Mouse (Mus musculus) right cerebral cortex, postnatal 10 days (tissue): ENCODE results near the gene Pfn3.
A peak's percentile ranks its signal among the peaks of the same experiment; 100 is the strongest.
"Not testable (repeated sequence)": the region's sequence is repeated elsewhere in the genome, so short reads cannot be mapped to it uniquely, and the experiment has no call there.

Experiments used
- DNase-seq, 2 experiments: peaks; one replicate each; pipeline ENCODE4 v3.0.0; 2021; ENCODE audit warnings: low spot score in 2 of 2

Gene Pfn3

DNA sequence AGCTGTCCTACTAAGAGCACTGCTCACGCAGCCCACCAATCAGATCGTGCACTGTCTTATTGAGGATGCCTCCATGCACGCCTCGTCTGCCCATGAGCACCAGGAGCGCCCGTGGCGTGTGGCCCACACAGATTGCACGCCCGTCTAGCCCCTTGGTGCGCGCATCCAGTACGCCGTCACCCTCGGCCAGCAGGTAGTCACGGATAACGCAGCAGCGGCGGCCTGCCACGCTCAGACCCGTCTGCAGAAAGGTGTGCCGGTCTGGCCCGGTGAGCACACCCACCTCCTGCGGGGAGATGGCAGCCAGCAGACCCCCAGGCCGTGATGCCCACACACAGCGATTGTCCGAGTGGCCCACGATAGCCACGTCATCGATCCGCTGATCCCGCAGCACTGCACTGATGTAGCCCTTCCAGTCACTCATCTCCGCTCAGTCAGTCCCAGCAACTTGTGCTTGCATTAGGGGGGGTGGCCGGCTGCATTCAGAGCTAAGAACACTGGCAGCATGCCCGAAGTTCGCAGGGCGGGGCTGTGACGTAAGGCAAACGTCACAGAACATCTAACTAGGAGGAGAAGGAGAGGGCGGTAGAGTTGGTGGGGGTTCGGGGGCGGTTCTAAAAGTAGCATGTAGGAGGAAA, at the start of gene Pfn3:
Pfn3 (minus strand) TSS at position 490 of the 638 bp plus-strand sequence.
- peak; percentile 91 to 93 for DNase-seq

DNA sequence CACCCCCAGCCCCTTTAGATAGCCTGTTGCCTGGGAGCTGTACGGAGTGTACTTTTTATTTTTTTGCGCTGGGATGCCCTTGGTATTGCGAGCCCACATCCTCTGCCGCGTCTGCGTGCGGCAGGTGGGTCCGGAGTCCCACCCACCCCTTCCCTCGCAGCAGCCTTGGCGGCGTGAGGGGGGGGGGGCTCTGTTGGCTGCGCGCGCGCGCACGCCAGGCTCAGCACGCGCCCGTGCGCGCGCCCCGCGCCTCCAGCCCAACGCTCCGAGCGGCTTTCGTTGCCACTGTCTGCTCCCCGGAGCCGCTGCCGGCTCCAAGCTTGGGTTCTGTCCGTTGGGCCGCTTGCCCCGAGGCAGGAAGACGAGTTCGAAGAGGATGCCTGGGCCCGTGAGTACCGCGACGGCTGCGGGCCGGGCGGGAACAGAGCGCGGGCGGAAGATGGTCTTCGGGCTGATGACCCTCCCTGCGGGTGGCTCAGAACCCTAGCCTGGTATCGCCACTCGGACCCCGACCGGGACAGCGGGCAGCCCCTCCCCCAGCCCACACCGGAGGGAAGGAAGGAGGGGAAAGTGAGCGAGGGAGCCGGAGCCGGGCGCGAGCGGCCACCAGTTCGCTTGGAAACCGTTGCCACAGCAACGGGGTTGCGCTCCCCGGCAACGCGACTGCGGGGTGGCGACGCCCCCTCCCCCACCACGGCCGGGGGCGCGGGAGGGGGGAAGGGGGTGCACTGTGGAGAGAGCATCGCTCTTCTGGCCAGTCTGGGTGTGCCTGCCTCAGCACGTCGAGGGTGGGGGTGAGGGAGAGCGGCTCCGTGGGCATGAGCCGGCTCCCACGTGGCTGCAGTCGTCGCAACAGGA, 49.2 kb upstream of the Pfn3 start, which contains the start of gene Prr7:
Prr7 (plus strand) TSS at position 241 of the 858 bp plus-strand sequence.
- DNase-seq = peak; percentile 88 to 91

- peak in 1 of 2 experiments; percentile 68 for DNase-seq
Observed at GRCm38 (mm10) chr13:55463399-55464026, 48.5 kb upstream of the Pfn3 start.

- DNase-seq = no peak
Observed at GRCm38 (mm10) chr13:55462965-55463364, 47.9 kb upstream of the Pfn3 start.

DNA sequence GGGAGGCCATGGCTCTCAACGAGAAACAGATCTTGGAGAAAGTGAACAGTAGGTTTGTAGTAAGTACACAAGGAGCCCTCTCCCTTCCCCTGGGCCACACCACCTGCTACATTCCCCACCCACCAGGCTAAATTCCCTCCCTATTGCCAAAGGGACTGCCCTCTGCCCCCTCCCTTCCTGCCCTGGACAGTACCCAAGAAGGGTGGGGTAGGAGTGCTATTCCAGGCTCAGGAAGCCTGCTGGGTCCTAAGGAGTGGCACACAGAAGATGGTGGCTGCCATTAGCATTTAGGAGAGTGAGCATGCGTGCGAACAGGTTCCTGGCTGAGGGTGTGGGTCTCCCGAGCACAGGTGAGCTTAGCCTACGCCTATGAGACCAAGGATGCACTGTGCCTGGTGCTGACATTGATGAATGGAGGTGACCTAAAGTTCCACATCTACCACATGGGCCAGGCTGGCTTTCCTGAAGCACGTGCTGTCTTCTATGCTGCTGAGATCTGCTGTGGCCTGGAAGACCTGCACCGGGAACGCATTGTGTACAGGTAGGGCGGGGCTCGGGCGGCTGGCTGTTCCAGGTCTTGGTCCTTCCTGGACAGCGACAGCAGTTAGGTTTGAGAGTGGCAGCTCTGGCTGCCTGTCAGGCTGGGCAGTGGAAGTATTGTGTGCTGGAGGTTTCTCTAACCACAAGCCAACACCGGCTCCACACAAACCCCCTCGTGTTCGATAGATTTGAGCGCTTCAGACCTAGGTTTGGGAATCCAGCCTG, 36.9 kb upstream of the Pfn3 start:
- peak in 1 of 2 experiments; percentile 21 for DNase-seq

GRCm38 (mm10) chr13:55451296-55451695, 36.3 kb upstream of the Pfn3 start:
- DNase-seq = peak in 1 of 2 experiments; percentile 27

- DNase-seq = peak; percentile 75 to 78
Observed at GRCm38 (mm10) chr13:55450511-55450980, 35.5 kb upstream of the Pfn3 start.

- DNase-seq = no peak
Observed at GRCm38 (mm10) chr13:55449679-55450441, 34.8 kb upstream of the Pfn3 start.

DNA sequence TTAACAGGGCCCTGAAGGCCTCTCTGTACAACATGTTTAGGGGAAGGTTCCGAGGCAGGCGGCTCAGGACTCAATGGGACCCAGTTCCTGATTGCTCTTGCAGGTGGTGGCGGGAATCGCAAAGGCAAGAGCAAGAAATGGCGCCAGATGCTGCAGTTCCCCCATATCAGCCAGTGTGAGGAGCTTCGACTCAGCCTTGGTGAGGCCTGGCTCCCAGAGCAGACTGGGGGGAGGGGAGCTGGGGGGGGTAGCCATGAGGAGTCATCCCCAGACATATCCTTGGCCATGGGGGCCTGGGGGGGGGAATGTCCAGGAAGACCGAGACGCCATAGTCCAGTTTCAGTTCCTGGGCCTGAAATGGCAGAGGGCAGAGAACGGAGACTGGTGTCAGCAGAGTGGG, 34.2 kb upstream of the Pfn3 start:
- no peak for DNase-seq

DNA sequence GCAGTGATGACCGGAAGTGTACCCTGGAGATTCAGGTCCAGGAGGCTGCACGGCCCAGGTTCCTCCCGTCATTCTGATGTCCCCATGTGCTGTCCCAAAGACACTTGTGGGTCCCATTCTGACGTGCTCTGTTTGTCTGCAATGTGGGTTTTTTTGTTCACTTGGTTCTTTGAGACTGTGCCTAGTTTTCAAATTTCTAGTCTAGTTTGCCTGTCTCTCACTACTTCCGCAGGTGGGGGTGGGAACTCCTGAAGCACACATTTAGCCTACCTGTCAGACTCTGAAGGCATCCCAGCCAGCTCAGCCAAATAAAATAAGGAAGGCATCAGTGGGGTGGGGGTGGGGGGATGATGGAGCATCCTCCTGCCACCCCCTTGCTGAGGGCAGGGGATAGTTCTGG, 33.1 kb upstream of the Pfn3 start:
- no peak for DNase-seq

DNA sequence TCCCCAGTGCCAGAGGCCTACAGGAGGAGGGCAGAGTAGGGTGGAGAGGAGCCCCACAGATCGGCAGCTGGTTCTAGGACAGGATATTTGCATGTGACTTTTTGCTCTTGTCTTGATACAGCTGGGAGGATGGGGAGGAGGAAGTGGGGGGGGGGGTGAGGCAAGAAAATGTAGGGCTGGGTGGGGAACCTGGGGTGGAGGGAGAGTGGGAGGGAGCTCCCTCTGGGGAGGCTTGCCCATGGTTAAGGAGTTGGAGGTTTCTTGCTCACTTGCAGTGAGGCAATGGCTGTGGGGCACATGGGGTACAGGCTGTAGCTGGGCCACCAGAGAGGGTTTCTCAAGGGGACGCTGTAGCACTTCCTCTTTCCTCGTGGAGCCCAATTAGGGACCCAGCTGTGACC, 32.5 kb upstream of the Pfn3 start:
- no peak for DNase-seq

DNA sequence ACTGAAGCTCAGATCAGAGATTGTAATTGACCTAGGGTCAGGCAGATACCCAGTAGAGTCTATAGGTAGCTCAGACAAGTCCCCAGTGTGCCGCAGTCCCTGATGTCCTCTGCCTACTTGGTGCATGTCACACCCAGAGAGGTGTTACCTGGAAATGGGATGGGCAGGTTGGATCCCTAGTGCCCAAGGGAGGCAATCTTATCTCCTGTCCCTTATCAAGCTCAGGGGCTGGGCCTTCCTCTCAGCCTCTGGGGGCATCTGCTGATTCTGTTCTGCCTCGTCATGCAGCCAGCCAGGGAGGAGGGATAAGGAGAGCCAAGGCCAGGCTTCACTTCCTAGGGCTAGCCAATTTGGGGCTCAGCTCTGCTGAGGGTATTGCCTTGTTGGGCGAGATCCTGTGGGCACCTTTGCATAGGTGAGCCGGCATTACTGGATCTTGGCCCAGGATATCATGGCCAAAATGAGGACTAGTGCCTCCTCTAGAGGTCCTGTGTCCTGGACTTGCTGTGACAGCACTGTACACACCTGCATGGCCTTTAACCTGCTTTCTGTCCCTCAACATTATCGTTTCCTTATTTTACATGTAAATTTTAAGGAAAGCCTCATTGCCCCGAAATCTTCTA, 31.6 kb upstream of the Pfn3 start:
- no peak for DNase-seq

DNA sequence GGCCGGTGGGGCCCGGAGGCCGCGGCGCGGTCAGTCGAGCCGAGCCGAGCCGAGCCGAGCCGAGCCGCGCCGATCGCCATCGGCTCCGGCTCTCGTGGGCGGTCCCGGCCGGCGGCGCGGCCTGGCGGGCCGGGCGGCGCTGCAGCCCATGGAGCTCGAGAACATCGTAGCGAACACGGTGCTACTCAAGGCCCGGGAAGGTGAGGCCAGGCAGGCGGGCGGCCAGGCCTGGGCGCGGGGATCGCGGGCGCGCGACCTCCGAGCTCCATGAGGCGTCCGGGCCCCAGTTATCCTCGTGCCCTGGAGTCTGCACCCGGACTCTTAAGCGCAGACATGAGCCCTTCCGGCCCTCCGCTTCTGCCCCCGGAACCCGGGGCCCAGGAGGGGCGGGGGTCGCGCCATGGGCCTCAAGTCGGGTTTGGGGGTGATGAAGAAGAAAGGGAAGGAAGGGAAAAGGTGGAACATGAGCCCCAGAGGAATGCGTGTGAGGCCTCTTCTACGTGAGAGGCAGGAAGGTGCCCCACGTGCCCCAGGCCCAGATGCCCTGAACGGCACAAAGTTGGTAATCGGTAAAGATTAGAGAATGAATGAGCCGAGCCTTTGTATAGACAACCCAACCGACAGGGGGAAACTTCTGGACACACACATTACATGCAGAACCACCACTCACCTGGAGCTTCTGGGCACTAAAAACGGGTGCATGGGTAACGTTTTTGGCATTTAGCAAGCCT, 30.5 kb upstream of the Pfn3 start:
- DNase-seq = peak in 1 of 2 experiments; percentile 57

- DNase-seq = peak; percentile 100
Observed at GRCm38 (mm10) chr13:55444937-55445315, 29.9 kb upstream of the Pfn3 start, which contains the start of gene Grk6. Gene Grk6, plus strand, starts transcription at chr13:55445072.

DNA sequence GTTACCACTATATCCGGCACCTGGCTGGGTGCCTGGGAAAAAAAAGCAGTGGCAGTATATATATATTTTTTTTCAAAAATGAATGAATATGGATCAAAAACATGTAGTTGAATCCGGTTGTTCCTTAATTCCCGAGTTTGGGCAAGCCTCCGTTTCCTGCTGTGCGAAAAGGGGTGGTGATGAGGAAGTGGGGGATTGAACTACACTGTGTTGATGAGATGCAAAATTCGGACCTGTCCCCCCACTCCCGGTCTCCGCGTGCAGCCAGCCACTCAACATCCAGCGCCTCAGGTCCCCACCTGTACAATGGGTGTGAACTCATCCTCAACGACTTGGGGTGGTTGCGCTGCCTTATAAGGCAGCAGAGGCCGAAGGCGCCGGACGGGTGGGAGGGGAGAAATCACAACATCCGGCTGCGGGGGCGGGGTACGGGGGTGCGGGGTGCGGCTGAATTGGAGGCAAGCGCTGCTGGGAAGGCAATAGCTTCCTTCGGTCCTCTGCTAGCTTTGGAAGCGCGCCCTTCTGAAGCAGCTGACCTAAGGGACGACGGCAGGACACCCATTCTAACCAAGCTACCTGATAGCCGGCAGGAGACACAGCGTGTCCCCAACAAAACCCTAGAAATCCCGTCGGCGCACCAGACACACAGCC, 29.4 kb upstream of the Pfn3 start:
- peak in 1 of 2 experiments; percentile 82 for DNase-seq

DNA sequence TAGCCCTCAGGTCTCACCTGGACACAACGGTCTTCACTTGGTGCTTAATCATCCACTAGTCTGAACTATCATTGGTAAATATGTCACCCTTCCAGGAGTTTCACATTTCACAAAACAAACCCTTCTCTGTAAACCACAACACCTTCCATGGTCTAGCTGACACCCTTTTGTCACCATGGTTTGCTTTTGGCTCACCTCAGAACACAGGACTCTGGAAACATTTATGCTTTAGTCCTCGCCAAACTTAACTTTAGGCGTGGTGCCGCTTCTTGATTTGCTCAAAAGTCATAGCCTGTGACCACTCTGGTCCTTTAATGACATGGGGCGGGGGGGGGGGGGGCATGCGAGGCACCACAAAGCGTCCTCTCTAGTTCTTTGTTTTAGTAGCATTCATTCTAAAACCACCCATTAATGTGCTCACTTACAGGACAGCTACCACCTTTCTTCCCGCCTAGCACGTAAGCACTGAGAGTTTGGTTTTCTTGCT, 28.8 kb upstream of the Pfn3 start:
- DNase-seq = no peak

DNA sequence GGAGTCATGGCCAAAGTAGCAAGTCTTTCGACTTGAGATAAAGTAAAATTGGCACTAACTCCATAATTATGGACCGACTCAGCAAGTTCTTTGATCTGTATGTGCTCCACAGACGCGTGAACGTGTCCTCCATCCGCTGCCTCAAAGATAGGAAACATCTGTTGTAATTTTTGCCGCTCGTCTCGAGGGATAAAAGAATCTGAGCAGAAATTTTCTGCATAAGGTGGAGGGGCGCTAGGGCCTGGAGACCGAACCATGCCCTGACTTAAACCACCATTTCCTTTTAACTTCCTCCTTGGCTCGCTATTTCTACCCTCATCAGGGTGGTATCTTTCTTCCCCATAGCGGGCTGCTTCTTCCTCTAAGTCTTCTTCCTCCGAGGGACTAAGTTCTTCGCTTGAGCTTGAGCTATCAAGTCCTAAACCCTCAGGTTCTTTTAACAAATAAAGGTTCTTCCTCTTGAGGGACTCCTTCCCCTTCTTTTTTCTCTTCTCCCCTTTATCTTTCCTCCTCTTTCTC, 22.1 kb upstream of the Pfn3 start:
- DNase-seq = not testable (repeated sequence)

DNA sequence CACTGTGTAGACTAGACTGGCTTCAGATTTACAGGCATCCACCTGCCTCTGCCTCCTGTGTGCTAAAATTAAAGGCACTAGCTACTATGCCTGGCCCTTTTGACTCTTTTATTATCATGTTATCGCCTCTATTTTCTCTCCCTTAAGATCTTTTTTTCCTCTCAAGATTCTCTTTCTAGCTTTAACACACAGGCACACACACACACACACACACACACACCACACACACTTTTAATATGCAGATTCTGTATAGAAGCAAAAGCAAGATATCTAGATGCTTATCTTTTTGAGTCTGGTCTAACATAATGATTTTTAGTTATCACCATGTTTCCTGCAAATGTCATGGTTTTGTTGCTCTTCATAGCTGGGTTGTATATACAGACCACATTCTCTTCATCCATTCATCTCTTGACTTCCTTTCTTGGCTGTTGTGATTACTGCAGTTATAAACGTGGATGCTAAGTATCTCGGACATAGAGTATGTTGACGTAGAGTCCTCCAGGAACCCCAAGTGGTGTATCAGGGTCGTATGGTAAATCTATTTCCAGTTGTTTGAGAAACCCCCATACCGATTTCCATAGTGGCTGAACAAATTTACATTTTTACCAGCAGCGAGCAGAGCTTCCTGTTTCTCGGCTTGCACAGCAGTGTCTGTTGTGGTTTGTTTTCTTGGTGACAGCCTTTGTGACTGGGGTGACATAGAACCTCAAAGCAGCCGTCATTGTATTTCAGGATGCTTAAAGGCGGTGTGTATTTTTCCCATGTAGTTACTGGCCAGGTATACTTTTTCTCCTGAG, 17.1 kb upstream of the Pfn3 start:
- DNase-seq = no peak
